Mouse (Mus musculus): ENCODE results near the gene Prpf8.
A peak's percentile ranks its signal among the peaks of the same experiment; 100 is the strongest.

Prpf8 gene

DNA sequence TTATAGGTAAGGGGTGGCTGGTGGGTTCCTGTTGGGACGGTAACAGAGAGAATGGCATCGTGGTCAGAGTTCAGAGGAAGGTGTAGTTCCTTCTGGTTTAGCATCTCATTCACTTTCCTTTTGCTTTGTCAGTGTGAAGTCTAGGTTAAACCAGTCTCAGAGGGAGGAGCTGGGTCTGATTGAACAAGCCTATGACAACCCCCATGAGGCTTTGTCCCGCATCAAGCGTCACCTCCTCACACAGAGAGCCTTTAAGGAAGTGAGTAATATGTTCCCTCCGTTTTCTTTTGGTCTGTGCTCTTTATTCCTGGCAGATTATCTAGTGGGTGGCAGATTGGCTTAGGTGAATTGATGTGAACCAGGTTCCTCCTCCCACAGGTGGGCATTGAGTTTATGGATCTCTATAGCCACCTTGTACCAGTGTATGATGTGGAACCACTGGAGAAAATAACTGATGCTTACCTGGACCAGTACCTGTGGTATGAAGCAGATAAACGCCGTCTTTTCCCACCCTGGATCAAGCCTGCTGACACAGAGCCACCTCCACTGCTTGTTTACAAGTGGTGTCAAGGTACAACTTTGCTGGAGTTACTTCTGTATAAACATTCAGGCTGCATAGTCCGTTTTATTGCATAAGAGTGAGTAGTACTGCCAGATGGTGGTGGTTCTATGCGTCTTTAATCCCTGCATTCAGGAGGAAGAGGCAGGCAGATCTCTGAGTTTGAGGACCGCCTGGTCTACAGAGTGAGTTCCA is 7.9 kb downstream of the Prpf8 start:
- DNase-seq (ENCODE audit: extremely low spot score, low spot score), result no peak

DNA sequence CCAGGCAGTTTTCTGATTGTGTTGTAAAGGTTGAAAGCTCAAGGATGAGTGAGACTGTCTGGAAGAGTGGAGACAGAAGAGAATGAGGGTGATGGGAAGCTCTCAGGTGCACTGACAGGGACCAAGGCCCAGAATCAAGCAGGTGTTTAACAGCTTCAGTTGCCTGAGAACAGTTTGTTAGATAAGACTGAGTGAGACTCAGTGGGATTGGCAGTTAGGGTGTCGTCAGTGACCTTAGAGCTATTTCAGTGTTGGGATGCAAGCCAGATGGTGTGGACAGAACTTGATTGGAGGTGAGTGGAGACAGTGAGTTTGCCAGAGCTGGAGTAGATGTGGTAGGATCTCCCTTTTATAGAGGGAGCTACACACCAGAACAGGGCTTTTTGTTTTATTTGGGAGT is 11.5 kb downstream of the Prpf8 start:
- DNase-seq (ENCODE audit: extremely low spot score, low spot score), result no peak

DNA sequence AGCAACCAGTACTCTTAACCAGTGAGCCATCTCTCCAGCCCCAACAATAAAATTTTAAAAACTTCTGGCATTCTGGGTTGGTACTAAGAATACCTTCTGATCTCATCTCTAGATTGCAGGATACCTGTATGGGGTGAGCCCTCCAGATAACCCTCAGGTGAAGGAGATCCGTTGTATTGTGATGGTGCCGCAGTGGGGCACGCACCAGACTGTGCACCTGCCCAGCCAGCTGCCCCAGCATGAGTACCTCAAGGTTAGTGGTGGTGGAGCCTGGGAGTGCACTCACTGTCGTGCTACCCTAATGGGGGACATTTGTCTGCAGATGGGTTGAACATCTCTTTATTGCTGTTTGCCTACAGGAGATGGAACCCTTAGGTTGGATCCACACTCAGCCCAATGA is 21.5 kb downstream of the Prpf8 start:
- DNase-seq (ENCODE audit: extremely low spot score, low spot score), result no peak

DNA sequence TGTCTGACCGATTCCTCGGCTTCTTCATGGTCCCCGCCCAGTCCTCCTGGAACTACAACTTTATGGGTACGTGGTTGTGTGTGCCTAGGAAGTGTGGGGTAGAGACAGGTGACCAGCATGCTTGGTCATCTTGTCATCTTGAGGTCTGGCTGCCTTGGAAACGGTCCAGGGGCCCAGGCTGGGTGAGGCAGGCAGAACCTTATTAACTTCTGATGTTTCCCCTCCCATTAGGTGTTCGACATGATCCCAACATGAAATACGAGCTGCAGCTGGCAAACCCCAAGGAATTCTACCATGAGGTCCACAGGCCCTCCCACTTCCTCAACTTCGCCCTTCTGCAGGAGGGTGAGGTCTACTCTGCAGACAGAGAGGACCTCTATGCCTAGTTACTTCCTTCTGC is 22.3 kb downstream of the Prpf8 start:
- DNase-seq (ENCODE audit: extremely low spot score, low spot score), result no peak

DNA sequence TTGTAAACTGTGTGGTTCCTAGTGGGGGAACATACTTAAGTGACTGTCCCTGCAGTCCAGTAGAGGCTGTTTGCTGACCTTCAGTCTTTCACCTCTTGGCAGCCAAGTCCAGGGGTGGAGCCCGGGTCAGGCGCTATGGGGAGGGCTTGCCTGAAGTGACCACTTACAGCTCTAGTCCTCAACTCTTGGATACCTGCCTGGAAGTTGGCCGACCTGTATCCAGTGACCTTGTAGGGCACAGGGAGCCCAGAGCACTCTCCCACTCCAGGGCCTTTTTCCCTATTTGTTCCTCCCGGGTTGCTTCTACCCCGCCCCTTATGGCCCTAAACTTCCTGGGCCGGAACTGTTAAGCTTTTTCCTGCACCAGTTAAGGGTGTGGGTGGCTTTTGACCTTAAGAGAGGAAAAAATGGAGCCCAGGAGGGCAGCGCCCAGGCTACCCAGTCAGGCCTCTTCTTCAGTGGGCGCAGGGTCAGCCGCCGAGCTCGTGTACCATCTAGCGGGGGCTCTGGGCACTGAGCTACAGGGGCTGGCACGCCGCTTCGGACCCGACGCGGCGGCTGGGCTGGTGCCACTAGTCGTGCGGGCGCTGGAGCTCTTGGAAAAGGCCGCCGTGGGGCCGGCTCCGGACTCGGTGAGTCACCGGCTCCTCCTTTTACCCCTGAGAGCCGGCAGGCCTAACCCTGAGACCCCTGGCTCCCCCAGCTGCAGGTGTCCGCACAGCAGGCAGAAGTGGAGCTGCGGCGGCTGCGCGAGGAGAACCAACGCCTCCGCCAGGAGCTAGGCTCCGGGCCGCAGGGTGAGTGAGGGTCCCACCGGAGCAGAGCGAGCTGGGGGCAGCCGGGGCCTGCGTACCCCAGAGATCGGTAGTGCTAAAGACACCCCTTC is 23.4 kb downstream of the Prpf8 start, which contains the start of gene Rilp:
Rilp (plus strand) TSS at position 354 of the 886 bp plus-strand sequence.
- no peak for DNase-seq (ENCODE audit: extremely low spot score, low spot score)

DNA sequence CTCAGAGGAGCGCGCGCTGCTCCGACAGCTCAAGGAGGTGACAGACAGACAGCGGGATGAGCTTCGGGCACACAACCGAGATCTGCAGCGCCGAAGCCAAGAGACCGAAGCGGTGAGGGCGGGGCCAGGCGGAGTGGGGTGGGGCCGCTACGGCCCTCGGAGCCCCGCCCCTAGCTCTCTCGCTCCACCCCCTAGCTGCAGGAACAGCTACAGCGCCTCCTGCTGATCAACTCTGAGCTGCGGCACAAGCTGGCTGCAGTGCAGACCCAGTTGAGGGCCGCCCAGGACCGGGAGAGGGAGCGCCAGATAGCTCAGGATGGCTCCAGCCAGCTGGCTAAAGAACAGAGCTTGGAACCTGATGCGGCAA is 24.0 kb downstream of the Prpf8 start:
- peak; percentile 92 for DNase-seq (ENCODE audit: extremely low spot score, low spot score)

DNA sequence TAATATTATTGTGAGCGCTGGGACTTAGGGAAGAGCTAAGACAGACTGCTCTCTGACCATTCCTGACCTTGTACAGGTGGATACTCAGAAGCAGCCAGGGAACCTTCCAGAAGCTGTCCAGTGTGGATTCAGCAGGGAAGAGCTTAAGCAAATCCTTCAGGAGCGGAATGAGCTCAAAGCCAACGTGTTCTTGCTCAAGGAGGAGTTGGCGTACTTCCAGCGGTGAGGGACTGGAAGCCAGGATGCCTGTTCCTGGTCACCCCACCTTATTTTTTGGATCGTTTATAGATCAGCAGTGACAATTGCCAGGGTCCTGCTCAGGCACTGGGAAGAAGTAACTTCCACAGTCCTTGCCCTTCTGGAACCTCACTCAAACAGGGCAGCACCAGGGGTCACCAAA is 24.6 kb downstream of the Prpf8 start:
- no peak for DNase-seq (ENCODE audit: extremely low spot score, low spot score)

DNA sequence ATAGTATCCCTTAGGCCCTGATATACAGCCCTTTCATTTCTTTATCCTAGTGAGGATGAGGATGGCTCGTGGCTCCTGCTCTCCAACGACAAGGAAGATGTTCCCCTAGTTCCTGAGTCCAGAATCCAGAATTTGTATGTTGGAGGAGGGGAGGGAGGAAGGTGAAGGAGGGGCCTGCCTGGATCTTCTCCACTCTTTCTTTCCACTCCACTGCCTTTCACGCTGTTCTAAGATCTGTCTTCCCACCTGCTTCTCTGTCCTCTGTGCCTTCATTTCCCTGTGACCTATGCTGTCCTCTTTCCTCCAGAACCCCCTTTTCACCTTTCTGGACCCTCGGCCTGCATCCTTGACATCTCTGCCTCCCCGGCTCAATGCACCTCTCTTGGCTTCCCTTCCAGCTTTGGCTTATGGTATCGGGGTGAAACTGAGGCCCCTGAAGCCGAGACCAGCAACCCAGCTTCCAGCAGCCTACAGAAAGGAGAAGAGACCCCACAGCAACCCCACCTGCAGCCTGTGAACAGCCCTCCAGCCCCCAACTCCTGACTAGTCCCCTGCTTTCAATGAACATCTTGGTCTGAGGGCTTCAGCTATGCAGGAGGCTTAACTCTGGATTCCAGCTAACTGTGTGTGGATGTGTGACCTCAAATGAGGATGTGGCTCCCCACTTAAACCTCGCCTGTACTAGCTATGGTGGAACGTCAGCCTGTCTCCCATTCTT is 25.8 kb downstream of the Prpf8 start:
- no peak for DNase-seq (ENCODE audit: extremely low spot score, low spot score)

- no peak for DNase-seq (ENCODE audit: extremely low spot score, low spot score)
These were observed 26.7 kb downstream of the Prpf8 start, which contains the start of gene Scarf1 for GRCm38 (mm10) chr11:75513336-75513735. TSS of gene Scarf1 (plus strand) at chr11:75513540.

- no peak for DNase-seq (ENCODE audit: extremely low spot score, low spot score)
These were observed 28.6 kb downstream of the Prpf8 start for GRCm38 (mm10) chr11:75515186-75515585.

DNA sequence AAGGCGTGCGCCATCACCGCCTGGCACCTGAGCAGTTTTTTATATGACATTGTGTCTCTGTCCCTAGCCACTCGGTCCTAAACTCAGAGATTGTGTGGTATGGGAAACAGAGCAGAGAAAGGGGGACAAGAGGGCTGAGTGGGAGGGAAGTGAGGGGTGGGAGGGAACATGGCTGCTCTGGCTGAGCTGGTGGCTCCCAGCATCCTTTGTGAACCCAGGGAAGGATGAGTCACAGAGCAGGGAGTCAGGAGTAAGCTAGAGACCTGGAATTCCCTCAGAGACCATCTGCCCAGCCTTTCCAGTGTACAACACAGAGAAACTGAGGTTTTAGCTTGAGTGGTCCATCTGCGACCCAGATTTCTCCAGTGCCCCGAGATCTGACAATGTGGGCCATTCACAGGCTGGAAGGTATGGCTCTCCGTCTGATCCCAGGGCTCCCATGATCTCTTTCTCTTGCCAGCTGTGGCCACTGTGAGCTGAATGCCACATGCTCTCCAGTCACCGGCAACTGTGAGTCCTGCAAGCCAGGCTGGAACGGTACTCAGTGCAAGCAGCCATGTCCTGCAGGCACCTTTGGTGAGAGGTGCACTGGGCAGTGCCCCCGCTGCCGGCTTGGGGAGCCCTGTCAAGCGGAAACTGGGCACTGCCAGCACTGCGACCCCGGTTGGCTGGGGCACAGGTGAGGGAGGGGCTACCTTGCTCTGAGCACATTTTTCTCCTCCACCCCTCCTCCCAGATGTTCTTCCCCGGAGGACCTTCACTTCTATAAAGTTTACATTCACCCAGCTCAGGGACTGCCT is 33.4 kb downstream of the Prpf8 start:
- no peak for DNase-seq (ENCODE audit: extremely low spot score, low spot score)

DNA sequence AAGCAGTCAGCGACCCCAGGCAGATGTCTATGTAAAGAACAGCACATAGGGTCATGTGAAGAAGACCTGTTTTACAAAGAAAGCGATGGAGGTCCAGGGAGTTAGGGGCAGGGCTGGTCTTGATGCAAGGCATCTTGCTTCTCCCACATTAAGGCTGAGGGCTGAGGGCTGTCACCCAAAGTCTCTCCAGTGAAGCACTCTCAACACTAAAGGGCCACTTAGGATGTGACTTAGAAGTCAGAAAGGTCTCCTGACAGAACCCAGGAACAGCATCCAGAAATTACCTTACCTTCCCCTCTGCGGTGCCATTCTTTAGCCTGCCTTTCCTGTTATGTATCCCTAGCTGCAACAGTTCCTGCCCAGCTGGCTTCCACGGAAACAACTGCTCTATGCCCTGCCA is 35.0 kb downstream of the Prpf8 start:
- DNase-seq (ENCODE audit: extremely low spot score, low spot score), result no peak

- no peak for DNase-seq (ENCODE audit: extremely low spot score, low spot score)
These were observed 36.2 kb downstream of the Prpf8 start for GRCm38 (mm10) chr11:75522793-75523192.

GRCm38 (mm10) chr11:75525531-75526125 is 39.0 kb downstream of the Prpf8 start:
- no peak for DNase-seq (ENCODE audit: extremely low spot score, low spot score)

DNA sequence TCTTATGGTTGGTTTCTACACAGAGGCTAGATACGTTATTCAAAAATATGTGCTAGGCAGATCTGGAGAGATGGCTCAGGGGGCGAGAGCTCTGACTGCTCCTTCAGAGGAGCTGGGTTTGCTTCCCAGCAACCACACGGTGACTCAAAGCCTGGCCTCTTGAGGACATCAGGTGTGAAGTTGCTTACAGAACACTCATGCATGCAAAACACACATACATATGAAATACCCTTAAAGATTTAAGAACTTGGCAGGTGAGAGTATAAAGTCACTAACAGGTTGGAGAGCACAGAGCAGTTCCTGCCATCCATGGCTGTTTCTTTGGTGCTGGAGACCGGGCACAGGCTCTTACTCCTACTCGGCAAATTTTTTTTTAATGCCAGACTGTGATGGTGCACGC is 40.3 kb downstream of the Prpf8 start:
- DNase-seq (ENCODE audit: extremely low spot score, low spot score), result no peak

DNA sequence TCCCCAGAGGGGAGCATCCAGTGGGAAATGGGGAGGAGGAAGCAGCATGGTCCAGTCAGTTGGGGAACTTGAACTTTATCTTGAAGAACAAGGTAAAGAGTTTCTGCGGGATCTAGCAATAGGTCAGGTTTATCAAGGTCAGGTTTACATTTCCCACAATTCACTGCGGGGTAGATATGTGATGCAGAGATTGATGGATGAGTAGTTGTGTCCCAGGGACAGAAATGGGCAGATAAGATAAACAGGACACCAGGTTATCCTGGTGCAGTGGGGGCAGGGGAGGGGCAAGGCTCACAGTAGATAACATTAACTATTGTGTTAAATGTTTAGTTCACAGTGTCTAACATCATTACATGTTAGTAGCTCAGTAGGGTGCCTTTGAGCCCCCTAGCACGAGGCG is 43.2 kb downstream of the Prpf8 start:
- DNase-seq (ENCODE audit: extremely low spot score, low spot score), result no peak

- DNase-seq (ENCODE audit: extremely low spot score, low spot score), result peak; percentile 100
These were observed 43.7 kb downstream of the Prpf8 start for GRCm38 (mm10) chr11:75530325-75530724.

DNA sequence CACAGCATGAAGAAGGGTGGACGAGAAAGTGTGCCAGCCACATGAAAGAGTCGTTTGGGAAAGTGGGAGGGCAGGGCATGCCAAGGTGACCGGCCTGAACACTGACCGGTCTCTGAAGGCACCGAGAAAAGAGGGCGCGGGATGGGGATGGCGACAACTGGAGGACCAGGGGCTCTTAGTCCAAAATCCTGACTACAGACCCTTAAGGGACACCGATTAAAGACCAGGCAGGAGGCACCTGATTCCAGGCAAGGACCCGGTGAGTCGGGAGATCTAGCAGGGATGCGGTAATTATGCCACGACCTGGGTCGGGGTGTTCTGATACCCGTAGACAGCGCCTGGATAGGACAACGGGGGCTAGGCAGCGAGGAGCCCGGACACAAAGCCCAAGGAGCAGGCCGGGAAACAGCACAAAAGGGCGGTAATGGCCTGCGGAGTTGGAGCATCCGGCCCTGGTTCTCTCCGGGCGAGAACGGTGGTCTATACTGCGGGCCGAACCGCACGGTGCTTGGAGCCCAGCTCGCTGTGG is 44.3 kb downstream of the Prpf8 start:
- DNase-seq (ENCODE audit: extremely low spot score, low spot score), result peak; percentile 69

DNA sequence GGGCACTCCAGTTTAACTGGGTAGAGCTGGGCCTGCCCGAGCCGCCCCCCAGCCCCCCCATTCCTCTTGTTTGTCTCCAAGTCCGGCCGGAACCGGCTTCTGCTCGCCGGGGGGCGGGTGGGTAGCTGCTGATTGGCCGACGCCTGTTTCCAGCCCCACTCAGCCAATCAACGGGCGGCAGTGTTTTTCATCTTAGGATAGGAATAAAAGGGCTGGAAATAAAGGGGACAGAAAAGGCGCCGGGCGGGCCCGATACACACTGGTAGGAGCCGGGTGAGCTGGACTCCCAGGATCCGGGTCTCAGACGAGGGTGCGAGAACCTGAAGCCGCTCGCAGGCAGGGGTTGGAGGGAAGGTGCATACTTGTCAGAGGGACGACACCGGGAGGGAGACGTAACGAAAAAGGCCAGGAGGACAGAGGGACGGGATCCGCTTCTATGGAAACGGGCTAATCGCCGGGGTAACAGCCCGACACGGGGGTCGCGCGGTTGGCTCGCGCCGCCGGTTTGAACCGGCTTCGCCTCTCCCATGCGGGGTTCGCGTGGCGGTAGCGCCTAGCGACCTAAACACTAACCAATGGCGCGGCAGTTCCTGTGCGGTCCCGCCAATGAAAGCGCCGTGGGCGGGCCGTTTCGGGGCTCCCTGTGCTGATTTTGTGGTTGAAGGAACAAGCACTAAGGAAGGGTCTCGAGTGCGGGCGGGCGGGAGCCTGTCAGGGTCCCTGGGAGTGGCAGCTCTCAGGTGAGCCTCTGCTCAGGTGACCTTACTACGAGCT is 45.0 kb downstream of the Prpf8 start, which contains the start of gene Slc43a2:
Slc43a2 (plus strand) TSS at position 226 of the 774 bp plus-strand sequence.
- peak; percentile 95 for DNase-seq (ENCODE audit: extremely low spot score, low spot score)
